Mouse (Mus musculus) frontal cortex, adult (tissue): ENCODE results near the gene Alox12.
A peak's percentile ranks its signal among the peaks of the same experiment; 100 is the strongest.

Source experiments
- ATAC-seq: cut with Nextera tagmentation; 2 replicates; pipeline ENCODE4 v1.9.2; 2017; ENCODE audit warnings: mild to moderate bottlenecking, moderate library complexity, mixed read lengths; ENCODE audit not compliant: low TSS enrichment

The Alox12 gene

DNA sequence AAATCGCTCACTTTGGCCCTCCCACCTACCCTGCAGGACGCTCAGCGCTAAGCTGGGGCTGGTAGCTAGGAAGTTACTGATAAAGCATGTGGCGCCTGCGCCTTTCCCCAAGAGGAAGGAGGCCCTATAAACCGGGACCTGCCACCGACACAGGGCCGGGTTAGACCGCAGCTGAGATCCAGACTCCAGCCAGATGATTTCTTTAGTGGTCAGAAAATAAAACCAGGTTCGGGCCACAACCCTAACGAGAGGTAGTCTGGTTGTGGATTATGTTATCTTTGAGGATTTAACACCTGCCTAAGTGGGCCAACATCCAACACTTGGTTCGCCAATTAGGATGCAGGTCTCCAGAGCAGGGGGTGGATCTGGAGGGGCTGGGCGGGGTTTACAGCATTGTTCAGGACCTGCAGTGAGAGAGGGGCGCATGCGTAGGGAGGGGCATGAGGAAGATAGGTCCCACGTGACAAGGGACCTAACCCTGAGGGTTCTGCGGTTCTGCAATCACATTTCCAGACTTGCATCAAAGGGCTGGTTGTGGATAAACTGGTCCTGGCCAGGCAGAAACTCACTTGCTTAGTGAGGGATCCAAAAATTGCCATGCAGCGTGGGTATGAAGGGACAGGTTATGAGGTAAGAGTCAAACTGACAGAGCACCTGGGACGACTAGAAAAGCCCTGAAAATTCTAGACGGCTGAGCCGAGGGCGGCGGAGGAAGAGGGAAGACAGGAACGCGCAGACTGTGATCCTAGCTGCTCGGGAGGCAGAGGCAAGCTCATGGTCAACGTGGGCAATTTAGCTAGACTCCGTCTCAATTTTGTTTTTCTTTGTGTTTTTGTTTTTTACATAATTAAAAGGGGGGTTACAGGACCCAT is 34.2 kb downstream of the Alox12 start, which contains the start of gene Slc16a13:
TSS of gene Slc16a13 (minus strand) at position 334 of the 872 bp plus-strand sequence.
- peak; percentile 84 for ATAC-seq

DNA sequence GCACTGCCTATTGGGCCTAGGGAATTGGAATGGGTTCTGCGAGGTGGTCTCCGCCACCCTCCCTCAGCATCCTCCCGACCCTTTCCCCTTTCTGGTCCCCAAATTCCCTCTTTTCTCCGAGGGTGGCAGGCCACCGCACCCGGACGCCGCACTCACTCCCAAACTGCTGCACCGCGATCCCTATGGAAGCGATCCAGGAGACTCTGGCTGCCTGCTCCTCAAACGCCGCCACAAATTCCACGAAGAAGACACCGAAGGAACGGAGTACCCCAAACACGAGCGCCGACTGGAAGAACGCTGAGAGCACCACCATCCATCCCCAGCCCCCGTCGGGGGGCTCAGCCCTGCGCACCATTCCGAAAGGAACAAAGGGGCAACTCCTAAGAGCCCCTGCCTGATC is 34.8 kb downstream of the Alox12 start:
- ATAC-seq = peak; percentile 20; the same call in 1 of the 2 replicates

DNA sequence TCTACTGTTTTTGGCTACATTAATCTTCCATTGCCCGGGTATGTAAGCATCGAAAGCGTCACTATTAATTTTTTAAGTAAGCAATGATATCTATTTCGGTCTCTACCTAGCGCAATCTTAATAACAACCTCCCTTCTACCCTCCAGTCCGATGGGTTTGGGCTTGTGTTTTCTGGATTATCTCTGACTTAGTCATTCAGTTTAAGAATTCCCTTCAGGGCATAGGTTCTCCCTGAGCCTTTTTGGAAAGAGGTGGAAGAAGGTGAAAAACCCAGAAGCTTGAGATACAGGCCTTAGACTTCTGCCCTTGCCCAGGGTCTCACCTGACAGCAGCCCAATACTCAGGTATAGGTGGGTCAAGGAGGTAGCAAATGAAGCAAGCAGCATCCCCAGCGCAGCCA is 35.3 kb downstream of the Alox12 start:
- ATAC-seq = no peak

DNA sequence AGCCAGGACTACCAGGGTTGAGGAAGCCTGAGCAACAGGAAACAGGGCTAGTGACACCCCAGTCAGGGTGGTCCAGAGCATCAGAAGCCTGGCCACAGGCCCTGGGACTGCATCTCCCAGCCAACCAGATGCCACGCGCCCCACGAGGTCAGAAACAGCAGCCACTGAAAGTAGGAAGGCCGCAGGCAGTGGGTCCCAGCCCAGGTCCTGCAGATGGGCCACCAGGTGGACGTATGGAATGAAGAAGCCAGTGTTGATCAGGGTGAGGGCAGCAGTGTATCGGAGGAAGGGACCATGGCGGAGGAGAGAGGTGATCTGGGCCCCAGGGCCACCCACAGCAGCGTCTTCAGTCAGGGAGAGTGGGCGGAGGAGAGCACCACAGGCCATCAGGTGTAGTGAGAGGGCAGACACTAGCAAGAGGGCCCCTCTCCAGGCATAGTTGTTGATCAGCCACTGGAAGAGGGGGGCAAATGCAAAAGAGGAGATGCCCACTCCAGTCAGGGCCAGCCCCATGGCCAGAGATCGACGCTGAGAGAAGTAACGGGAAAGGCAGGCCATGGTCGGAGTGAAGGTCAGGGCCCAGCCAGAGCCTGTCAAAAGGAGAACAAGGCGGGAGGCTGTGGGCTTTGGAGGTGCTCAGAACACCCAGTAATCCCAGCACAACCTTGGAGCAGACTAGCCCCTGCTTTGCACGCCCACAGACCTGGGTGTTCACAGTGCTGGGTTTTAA is 36.2 kb downstream of the Alox12 start:
- ATAC-seq = no peak

DNA sequence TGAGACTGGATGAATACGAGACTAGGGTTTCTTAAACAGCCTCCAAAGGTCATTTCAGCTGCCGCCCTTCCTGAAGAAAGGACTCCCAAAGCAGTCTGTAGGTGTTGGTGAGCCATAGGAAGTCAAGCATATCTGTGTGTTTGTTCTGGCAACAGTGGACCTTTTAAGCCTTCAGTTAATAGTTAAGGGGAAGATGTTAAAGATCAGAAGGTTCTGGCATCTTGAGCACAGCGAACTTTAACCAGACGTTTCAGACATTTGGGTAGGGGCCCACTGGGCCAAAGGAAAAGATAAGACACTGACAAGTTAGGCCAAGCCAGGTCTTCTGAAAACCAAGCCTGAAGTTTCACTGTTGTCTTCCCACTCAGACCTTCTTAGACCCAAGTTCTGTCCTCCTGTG is 37.1 kb downstream of the Alox12 start:
- no peak for ATAC-seq

DNA sequence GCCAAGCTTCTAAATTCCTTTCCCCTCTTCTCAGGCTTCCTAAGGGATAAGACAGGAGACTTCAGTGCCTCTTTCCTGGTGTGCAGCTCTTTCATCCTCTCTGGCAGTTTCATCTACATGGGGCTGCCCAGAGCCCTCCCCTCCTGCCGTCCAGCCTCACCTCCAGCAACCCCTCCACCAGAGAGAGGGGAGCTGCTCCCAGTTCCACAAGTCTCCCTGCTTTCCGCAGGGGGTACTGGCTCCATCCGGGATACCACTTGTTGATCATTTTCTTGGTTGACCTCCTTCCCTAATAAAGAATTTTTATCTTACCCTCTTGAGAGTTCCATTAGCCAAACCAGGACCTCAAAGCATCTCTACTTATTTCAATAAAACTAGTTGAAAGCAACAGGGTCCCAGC is 39.0 kb downstream of the Alox12 start:
- ATAC-seq = no peak

DNA sequence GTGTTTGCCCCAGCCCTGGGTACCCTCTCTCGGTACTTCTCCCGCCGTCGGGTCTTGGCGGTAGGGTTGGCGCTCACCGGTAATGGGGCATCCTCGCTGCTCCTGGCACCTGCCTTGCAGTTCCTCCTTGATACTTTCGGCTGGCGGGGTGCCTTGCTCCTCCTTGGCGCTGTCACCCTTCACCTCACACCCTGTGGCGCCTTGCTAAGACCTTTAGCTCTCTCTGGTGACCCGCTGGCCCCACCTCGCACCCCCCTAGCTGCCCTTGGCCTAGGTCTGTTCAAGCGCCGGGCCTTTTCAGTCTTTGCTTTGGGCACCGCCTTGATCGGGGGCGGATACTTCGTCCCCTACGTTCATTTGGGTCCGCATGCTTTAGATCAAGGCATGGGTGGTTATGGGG is 39.9 kb downstream of the Alox12 start:
- no peak for ATAC-seq

DNA sequence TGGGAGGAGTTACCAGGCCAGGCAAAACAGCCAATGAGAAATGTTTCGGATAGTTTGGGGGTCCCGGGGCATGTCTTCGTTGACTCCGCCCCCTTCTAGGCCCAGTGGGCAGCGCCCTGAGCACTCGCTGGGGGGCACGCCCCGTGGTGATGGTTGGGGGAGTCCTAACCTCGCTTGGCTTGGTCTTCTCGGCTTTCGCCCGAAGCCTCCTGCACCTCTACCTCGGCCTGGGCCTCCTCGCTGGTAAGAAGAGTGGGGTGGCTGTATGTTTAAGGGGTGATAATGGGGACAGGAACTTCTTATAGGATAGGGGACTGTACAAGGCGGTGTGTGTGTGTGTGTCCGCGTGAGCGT is 40.3 kb downstream of the Alox12 start:
- ATAC-seq = no peak

DNA sequence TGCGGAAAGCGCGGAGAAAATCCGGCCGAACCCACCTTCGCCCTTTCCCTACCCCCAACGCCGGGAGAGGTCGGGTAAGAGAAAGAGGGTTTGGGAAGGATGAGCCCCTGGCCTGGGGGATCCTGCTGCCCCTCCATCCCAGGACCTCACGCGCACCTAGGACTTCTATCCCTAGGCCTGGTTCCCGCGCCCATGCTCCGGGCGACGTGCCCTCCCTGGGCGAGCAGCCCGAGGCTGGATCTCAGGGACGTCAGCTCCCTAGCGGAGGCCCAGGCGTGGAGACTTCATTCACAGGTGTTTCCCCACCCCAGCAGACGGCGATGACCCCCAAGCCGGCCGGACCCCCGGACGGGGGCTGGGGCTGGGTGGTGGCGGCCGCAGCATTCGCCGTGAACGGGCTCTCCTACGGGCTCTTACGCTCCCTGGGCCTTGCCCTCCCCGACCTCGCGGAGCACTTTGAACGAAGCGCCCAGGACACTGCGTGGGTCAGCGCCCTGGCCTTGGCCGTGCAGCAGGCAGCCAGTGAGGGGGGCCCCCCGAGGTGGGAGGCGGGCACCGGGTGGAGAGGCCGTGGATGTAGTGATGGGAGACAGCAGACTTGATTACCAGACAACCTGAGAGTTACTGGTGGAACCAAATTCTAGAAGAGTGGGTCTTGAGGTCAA is 40.8 kb downstream of the Alox12 start:
- ATAC-seq = peak; percentile 26; the same call in 1 of the 2 replicates

DNA sequence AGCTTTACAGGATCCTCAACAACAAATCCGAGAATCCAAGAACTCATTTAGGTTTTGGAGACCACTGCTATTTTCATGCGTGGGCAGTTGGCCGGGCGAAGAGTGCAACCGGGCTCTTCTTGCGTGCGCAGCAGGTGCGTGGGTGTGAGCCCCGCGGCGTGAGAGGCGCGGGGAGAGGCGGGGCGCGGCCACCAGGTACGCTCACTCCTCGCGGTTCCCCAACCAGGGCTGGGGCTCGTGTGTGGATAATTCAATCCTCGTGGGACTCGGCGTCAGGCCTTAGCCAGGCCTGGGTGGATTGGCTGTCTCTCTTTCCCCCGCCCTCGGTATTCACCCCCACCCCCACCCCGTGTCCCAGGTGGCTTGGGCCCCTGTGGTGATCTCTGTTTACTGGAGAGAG is 41.4 kb downstream of the Alox12 start:
- peak; percentile 46; the same call in 1 of the 2 replicates for ATAC-seq

DNA sequence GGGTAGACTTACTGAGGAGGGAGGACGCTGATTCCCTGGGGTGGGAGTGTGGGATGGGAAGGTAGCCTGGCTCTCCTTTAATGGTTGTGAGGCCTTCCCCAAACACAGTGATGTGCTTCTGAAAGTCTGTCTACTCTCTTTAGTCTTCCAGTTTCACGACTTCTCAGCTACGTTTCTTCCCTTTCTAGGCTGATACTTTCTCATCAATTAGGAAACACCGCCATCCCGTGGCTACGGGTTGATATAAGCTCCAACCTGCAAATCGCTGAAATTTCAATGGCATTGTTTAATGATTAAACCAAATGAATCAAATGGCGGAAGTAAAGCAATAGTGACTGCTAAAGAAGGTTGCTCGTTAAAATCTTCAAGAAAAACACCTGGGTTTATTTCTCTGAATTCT is 42.3 kb downstream of the Alox12 start:
- ATAC-seq = peak; percentile 53; the same call in 1 of the 2 replicates

DNA sequence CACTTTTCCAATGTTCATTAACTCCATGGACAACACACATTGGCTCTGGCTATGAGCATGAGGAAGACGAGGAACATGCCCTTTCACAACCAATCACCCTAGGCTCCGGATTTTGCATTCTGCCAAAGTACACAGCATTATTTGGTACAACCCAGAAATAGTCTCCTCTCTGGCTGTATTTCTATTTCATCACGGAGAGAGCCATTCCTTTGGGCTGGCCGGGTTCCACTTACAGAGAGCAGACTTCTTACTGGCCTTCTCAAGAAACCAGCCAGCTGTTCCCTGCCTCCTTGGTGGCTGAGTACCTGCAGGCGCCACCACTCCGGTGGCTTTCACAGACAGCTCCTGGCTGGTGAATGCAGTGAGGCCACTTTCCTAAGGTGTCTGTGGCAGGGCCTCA is 42.7 kb downstream of the Alox12 start, which contains the start of gene Slc16a11:
TSS of gene Slc16a11 (plus strand) at position 330 of the 400 bp plus-strand sequence.
- no peak for ATAC-seq

DNA sequence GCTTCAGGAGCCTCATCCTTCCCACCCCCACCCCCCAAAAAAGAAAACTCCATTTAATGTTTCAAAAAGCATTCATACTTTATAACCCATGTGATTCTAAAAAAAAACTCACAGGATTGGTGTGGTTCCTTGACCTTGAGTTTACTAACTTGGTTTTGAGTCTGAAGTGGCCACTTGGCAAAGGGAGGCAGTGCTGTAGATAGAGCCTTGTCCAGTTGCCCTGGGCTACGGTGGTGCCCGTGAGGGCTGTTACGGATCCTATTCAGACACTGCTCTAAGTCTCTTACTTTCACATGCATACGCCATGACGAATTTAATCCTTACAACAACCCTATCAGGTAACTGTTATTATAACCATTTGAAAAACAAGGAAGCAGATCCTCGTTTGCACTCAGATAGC is 43.2 kb downstream of the Alox12 start:
- ATAC-seq = no peak

DNA sequence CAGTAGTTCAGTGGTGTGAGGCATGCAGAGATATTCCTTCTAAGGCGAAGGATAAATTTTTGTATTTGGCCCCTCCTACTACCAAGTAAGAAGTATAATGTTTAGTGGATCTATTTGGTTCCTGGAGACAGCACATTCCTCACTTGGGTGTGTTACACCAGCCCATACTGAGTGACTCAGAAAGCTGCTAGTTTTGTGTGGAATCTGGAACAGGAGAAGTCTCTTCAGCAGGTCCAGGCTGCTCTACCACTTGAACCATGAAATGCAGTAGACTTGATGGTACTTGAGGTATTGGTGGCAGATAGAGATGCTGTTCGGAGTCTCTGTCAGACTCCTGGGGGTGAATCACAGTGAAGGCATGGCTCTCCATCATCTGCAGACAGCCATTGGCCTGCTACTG is 44.5 kb downstream of the Alox12 start:
- no peak for ATAC-seq

DNA sequence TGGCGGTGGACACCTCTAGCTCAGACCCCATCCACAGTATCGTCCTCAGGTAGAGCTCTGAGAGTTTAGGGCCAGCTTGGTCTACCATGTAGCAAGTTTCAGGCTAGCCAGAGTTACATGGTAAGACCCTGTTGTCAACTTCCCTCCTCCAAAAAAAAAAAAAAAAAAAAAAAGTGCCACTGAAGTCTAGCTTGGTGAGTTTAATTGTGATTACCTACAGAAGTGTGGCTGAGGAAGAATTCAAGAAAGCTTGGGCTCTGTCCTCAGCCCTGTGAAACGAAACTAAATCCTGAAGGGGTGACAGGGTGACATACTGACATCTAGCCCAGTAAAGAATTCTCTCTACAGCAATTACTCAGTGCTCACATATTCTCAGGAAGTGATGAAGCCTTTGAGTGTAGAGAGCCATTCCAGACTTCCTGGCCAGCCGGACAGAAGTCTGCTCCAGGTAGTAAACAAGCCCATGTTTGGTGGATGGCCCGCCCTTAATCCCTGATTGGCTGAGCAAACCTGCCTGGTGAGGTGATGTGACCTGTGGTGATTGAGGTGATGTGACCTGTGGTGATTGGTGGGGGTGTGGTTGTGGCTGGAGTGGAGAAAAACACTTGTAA is 46.3 kb downstream of the Alox12 start:
- ATAC-seq = no peak

DNA sequence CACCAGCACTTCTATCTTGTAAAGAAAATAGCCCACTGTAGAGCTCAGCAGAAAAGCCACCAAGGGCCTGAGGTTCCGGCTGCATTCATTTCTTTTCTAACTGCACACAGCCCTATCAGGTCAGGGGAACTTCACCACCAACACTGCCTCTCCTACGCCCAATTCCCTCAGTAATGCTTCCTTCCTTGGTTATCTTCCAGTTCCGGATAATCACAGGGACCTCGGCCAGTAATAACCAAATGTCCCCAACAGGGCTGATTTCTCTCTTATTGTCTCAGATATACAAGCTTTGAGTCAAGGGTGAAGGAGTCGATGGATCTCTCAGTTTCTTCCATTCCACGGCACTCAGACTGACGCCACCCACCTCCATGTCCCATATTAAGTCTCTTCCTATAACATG is 47.9 kb downstream of the Alox12 start:
- ATAC-seq = no peak

DNA sequence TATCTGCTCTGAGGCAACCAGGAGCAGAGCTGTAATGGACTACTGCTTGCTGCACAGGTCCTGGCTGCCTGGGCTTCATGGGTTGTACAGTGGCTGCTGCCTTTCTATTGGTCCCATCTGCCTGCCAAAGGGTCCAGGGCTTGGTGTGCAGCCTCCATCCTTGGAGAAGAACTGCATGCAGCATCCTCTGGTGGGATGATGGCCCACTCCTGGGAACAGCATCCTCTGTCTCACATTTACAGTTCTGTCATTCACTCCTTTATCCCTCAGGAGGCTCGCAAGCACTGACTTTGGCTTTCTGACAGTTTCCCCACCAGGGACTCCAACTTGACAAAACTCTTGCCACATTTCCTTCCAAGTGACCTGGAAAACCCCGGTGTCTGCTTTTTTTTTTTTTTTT is 48.4 kb downstream of the Alox12 start:
- no peak for ATAC-seq

DNA sequence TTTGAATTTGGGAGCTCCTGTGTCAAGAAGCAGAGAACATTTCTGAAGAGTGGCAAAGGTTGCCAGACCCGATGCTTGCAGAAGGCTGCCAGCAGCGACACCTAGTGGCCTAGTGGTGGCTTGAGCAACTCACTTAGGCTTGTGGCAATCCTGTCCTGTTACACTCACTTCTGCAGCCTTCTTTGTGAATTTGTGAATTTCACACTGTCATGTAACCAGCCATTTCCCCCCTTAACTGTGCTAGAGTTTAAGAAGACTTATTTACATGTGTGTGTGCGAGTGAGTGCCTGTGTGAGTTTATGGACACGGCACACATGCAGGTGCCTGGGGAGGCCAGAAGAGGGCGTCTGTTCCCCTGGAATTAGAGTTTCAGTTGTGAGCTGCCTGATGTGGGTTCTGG is 53.5 kb downstream of the Alox12 start:
- ATAC-seq = peak; percentile 44; the same call in 1 of the 2 replicates

DNA sequence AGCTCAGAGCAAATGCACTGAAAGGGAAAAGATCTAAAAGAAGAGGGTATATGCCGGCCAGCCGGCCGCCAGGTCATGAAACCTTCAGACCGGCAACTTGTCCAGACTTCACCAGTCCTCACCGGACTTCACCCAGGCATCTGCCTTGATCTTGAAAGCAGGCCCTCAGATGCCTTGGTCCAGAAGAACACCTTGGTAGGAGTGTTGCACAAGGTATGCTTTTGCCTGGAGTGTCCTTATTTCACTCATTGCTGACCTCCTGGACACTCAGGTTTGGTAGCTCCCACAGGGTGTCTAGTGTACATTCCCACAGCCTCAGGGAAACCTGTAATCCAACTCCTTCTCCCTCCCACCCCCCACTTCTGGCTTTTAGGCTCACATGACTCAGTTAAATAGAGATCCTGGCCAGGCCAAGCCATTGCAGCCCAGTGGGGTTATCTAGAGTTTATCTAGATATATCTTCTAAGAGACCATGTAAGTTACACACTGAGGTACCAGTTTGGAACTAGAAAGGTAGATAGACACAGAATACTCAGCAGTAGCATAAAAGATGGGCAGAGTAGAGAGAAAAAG is 55.0 kb downstream of the Alox12 start:
- ATAC-seq = no peak

DNA sequence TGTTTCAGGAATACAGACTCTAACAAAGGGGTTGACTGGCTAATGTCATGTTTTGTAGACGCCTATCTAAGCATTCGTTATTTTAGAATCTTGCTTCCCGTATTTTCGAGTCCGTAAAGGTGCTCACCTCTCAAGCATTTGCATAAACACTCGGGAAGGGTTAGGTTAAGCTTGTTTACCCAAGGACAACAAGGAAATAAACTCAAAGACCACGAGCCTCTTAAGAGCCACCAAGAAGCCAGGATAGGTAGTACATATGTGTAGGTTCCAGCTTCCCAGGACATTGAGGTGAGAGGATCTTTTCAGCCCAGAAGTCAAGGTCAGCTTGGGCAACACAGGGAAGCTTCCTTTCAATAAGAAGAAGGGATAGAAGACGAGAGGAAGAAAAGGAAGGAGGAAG is 56.0 kb downstream of the Alox12 start:
- ATAC-seq = no peak

DNA sequence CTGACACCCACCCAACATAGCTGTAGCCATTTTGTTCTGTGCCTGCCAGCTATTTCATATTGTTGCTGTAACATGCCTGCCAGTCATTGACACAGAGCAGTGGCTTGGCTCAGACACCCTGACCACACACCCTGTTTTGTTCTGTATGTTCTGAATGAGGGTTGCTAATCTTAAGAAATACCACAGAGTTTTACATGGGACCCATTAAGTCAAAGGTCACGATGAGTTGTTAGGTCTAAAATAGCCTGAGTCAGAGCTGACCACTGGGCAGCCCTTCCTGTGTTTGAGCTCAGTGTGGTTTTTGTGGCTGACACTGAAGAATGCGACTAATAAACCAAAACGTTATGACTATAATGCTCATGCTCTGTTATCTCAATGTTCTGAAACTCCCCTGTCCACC is 56.8 kb downstream of the Alox12 start:
- ATAC-seq = no peak
